Mouse (Mus musculus) stomach, adult 2 months (tissue): ENCODE measurements around the gene Gm6657. TPM values are rescaled to one million over a fixed set of nuclear protein-coding genes. Genes with fewer than 3 reads are reported as not detected.

Source experiments
- polyA plus RNA-seq: library from polyadenylated mRNA; depleted of rRNA; stranded (reverse); fragments of >200 nt; gene quantifications from 2 replicates; pipeline ENCODE4 v1.2.3, GENCODE M21; 2012; rRNA removed

Gene Gm6657
- not detected in 2 replicates for polyA plus RNA-seq

DNA sequence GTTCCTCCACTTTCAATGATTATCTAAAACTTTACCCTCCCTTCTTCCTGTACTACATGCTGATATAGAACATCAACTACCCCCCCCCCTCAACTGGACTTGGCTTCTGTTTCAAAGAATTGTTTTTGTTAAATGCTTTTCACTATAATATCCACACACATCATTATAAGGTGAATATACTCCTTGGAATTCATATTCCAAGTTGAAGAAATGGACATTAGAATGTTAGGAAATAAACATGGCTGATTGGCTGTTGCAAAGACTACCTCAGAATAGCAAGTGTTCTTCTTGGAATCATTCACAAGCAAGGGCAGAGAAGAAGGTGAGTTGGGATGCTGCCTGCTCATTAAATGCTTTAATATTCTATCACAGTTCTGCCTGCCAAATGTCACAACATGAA lies at the start of gene Gm6657:
Gene Gm6657 (plus strand): TSS at position 301 of the 400 bp plus-strand sequence.

DNA sequence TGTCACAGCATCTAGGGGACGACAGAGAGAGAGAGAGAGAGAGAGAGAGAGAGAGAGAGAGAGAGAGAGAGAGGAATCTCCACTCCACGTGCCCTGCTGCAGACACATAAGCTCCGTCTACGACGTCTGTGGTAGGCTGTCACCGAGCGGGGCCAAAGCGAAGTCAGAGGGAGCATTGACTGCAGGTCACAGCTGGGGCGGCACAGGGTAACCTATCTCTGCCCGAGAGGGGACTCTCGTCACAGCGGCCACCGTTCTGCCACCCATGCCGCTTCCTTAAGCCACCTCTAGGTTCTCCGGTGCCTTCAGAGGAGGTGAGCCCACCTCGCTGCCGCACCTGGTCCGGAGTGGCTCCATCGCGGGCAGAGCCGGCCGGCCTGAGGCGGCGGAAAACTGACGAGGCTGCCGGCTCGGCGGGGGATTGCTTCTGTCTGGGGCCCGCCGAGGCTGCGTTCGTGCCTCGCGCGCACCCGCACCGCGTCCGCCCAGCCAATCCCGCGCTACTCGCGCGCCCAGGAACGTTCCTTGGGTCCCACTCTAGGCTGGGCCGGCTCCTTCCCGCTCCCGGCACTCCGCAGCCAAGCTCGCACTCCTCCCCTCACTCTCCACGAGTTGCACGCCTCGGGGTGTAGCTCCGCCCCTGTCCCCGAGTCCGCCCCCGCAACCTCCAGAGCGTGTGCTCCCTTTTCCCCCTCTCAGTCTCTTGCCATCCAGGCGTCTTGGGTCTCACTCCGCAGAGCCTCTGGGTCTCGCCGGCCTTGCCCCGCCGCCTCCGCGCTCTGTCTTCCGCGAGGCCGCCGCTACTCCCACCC lies 31.9 kb downstream of the Gm6657 start, which contains the start of gene Gphn:
Gene Gphn (plus strand): TSS at position 673 of the 812 bp plus-strand sequence.

Other genes starting within 250 kb of the Gm6657 start
- gene Gphn, start 32.1 kb downstream of the Gm6657 start, polyA plus RNA-seq, result 10.4 and 11.8 TPM in 2 replicates